Mouse (Mus musculus) embryonic facial prominence, embryonic 15.5 days (tissue): ENCODE measurements around the gene Sult2b1. TPM values are rescaled to one million over a fixed set of nuclear protein-coding genes. Genes with fewer than 3 reads are reported as not detected.

Source experiments
- ATAC-seq: fragments of 200-750 bp; cut with Nextera tagmentation; 2 replicates; pipeline ENCODE4 v1.8.0; 2017; ENCODE audit warnings: low read depth, moderate TSS enrichment; ENCODE audit not compliant: insufficient number of reproducible peaks, low FRiP score, low TSS enrichment
- H3K27ac ChIP-seq: fragments of 300-500 bp; sonication (generic); replicated peaks from 2 replicates; pipeline ENCODE4 v1.5.1; 2015; ENCODE audit warnings: mild to moderate bottlenecking, inconsistent platforms
- H3K27me3 ChIP-seq: fragments of 300-500 bp; sonication (generic); 2 replicates; pipeline ENCODE4 v1.6.1; 2015; ENCODE audit warnings: inconsistent platforms
- H3K36me3 ChIP-seq: fragments of 300-500 bp; sonication (generic); 2 replicates; pipeline ENCODE4 v1.6.1; 2015; ENCODE audit warnings: mild to moderate bottlenecking, inconsistent platforms
- H3K4me1 ChIP-seq: fragments of 300-500 bp; sonication (generic); 2 replicates; pipeline ENCODE4 v1.6.1; 2015; ENCODE audit warnings: inconsistent platforms
- H3K4me2 ChIP-seq: fragments of 300-500 bp; sonication (generic); replicated peaks from 2 replicates; pipeline ENCODE4 v1.6.1; 2015; ENCODE audit warnings: mild to moderate bottlenecking, inconsistent platforms
- H3K4me3 ChIP-seq: fragments of 300-500 bp; sonication (generic); replicated peaks from 2 replicates; pipeline ENCODE4 v1.5.1; 2015; ENCODE audit warnings: mild to moderate bottlenecking, inconsistent platforms
- H3K9ac ChIP-seq: fragments of 300-500 bp; sonication (generic); 2 replicates; pipeline ENCODE4 v1.6.1; 2015; ENCODE audit warnings: inconsistent platforms
- H3K9me3 ChIP-seq: fragments of 300-500 bp; sonication (generic); replicated peaks from 2 replicates; pipeline ENCODE4 v1.6.1; 2016; ENCODE audit warnings: inconsistent platforms
- WGBS: fragments of 180-500 bp; shearing (Covaris S2); methylation state at CpG from one replicate; pipeline ENCODE4 v1.1.7; 2015; 5-methylcytosine and 5-hydroxymethylcytosine counted together
- polyA plus RNA-seq: library from polyadenylated mRNA; unstranded; fragments of >200 nt; fragmentation: Nextera tagmentation; extraction: Ambion mirVana; gene quantifications from 2 replicates; pipeline ENCODE4 v1.2.1, GENCODE M21; 2015

Sult2b1 gene
- polyA plus RNA-seq, 1 experiment from 2014 or later = 55.7 TPM

- H3K27me3 ChIP-seq = 0 out of 2 replicates have a peak, but pooled peaks cover 4% of the 10 kb centered on the region
- H3K4me1 ChIP-seq = peaks cover 25% of the 10 kb centered on the region
- no peak for ATAC-seq
- no peak overlapping the region for H3K4me2 ChIP-seq
- H3K9ac ChIP-seq = no peak overlapping the region; the same call in 1 of the 2 replicates
- H3K36me3 ChIP-seq = peaks cover 19% of the 10 kb centered on the region
- H3K27ac ChIP-seq = no peak overlapping the region
- H3K9me3 ChIP-seq = no peaks in the 10 kb centered on the region
- WGBS = 48% methylated on average over 2 of the region's 2 CpGs
- no peak overlapping the region for H3K4me3 ChIP-seq
These were observed 31.5 kb upstream of the Sult2b1 start for GRCm38 (mm10) chr7:45815984-45816351.

GRCm38 (mm10) chr7:45815323-45815983, 31.0 kb upstream of the Sult2b1 start:
- no peaks in the 10 kb centered on the region for H3K9me3 ChIP-seq
- H3K36me3 ChIP-seq = peaks cover 24% of the 10 kb centered on the region
- peak overlapping the region; percentile 52; the same call in 1 of the 2 replicates for H3K4me2 ChIP-seq
- H3K27ac ChIP-seq = 0 out of 2 replicates have a peak overlapping the region, but pooled peaks have one; percentile 2
- peak overlapping the region; percentile 38; the same call in 1 of the 2 replicates for H3K4me3 ChIP-seq
- H3K9ac ChIP-seq = peak overlapping the region; percentile 9; the same call in 1 of the 2 replicates
- 0 out of 2 replicates have a peak, but pooled peaks cover 4% of the 10 kb centered on the region for H3K27me3 ChIP-seq
- WGBS = 37% methylated on average over 10 of the region's 10 CpGs
- H3K4me1 ChIP-seq = peaks cover 25% of the 10 kb centered on the region
- ATAC-seq = no peak

DNA sequence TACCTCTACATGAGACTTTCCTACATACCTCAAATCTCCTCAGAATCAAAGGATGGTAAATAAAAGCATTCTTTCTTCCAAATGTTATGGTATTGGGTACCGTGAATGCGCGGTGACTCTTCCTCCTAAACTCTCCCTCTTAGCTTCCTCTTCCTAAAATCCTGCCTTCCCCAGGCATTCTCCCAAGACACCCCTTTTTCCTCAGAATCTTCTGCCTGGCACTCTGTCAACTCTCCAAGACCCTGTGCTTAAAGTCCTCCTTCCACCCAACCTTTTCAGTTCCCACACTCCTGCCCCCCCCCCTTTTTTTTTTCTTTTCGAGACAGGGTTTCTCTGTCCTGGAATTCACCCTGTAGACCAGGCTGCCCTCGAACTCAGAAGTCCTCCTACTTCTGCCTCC, 30.4 kb upstream of the Sult2b1 start:
- Histone ChIP-seq H3K9ac (no peak overlapping the region), H3K27ac (0 out of 2 replicates have a peak overlapping the region, but pooled peaks have one; percentile 2)
- 4% methylated on average over 5 of the region's 5 CpGs for WGBS

DNA sequence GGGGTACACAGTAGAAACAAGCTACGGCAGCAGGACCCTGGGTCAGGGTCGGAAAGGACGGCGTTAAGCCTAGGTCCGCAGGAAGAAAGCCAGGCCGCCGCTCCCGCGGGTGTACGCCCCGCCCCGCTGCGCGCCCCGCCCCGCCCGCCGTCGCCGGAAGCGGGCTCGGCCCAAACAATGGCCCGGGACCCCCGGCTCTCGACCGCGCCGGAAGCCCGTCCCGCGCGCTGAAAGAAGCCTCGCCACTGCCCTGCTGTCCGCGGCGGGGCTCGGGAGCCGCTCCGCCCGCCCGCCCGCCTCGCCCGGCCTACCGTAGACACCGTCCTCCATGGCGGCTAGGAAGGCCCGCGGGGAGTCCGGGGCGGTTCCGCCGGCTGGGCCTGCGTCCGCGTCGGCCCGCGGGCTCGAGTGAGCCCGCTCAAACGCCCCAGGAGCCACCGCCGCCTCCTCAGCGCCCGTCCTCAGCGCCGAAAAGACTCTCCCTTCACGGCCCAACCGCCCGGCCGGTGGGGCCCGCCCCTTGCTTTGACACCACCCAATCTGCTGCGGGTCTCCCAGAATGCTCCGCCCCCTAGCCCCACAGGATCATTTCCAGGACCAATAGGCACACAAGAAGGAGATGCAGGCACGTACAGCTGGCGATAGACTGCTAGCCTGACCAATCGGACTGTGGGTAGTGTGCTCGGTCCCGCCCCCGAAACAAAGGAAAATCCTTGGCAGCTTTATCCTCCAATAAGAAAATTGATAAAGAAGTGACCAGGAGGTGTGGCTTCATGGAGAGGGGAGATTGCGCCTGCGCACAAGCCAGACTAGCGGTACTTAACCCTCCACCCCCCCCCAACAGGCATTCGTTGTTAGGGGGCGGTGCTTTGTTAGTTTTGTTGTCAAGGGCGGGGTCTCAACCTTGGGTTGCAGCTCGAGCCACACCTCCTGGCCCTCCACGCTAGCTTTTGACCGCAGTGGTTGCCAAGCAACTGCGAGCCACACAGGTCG, 29.6 kb upstream of the Sult2b1 start, which contains the start of gene Cyth2:
Gene Cyth2 (minus strand): TSS at position 795 of the 993 bp plus-strand sequence.
- Histone ChIP-seq H3K9me3 (no peaks in the 10 kb centered on the region), H3K27me3 (0 out of 2 replicates have a peak, but pooled peaks cover 3% of the 10 kb centered on the region), H3K4me2 (peak within 1 kb of the TSS; percentile 71), H3K36me3 (peaks cover 38% of the 10 kb centered on the region), H3K4me1 (peaks cover 22% of the 10 kb centered on the region), H3K27ac (peak within 1 kb of the TSS; percentile 99), H3K4me3 (peak within 1 kb of the TSS; percentile 96), H3K9ac (peak within 1 kb of the TSS; percentile 100)
- peak; percentile 98 for ATAC-seq
- under 1% methylated on average over 92 of the region's 92 CpGs for WGBS

More for the DNA sequence above, 30.4 kb upstream of the Sult2b1 start:
- Histone ChIP-seq H3K27me3 (0 out of 2 replicates have a peak, but pooled peaks cover 4% of the 10 kb centered on the region), H3K4me1 (peaks cover 23% of the 10 kb centered on the region), H3K4me3 (peak overlapping the region; percentile 38), H3K9me3 (no peaks in the 10 kb centered on the region), H3K36me3 (peaks cover 30% of the 10 kb centered on the region), H3K4me2 (peak overlapping the region; percentile 52)
- no peak for ATAC-seq

DNA sequence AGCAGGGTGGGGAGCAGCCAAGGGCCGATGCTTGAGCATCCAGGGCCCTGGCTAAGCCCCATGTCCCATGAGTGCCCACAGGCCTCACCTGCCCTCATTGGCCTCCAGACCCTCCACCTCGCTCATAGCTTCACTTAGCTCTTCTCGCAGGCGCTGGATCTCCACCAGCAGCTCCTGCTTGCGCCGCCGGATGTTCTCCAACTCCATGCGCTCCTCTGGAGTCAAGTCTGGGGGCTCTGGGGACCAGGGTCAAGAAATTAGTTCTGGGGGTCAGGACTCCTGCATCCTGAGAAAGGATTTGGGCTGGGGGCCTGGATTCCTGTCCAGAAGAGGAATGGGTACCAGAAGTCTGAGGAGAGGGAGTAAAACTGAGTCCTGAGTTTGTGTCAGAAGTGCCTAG, 28.5 kb upstream of the Sult2b1 start:
- H3K36me3 ChIP-seq = peaks cover 49% of the 10 kb centered on the region
- peak overlapping the region; percentile 100 for H3K9ac ChIP-seq
- H3K4me2 ChIP-seq = peak overlapping the region; percentile 71
- peak overlapping the region; percentile 96 for H3K4me3 ChIP-seq
- 0 out of 2 replicates have a peak overlapping the region, but pooled peaks have one; percentile 99 for H3K27ac ChIP-seq
- H3K9me3 ChIP-seq = no peaks in the 10 kb centered on the region
- no peak for ATAC-seq
- peaks cover 29% of the 10 kb centered on the region for H3K4me1 ChIP-seq
- 73% methylated on average over 8 of the region's 8 CpGs for WGBS
- no peaks in the 10 kb centered on the region for H3K27me3 ChIP-seq

DNA sequence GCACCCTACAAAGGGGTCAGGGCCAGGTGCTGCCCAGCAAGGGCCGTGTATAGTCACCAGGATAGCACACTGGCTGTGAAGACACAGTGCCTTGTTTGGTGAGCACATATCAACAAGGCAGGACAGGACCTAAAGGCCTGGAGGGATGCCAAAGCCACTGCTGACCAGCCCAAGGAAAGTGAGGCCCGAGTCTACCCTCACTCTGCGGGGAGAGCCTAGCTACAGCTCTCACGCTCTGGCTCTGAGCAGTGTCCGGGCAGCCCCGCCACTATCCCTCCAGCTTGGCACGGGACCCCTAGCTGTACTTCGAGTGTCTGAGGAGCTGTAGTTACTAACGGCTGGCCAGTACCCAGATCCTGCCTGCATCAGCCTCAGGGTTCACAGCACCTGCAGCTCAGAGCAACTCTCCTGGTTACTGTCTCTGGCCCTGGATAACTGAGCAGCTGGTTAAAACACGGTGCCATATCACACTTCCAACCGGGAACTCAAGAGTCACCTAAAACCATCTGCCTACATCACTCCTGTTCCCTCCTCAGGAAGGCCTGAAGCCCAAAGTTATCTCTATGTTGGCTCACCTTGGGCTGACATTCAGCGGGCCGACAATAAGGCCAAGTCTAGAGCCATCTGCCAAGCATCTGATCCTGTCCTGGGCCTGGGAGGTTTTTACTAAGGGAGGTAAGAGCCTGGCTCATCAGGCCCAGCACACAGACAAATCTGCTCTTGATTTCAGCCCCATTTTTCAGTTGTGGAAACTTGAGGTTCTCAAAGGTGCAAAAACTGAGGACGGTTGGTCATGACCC, 25.0 kb upstream of the Sult2b1 start:
- Histone ChIP-seq H3K27ac (no peak overlapping the region), H3K9ac (no peak overlapping the region), H3K36me3 (peaks cover 68% of the 10 kb centered on the region), H3K4me2 (no peak overlapping the region), H3K27me3 (no peaks in the 10 kb centered on the region), H3K4me1 (peaks cover 19% of the 10 kb centered on the region), H3K4me3 (no peak overlapping the region), H3K9me3 (no peaks in the 10 kb centered on the region)
- no peak for ATAC-seq
- 86% methylated on average over 14 of the region's 14 CpGs for WGBS

DNA sequence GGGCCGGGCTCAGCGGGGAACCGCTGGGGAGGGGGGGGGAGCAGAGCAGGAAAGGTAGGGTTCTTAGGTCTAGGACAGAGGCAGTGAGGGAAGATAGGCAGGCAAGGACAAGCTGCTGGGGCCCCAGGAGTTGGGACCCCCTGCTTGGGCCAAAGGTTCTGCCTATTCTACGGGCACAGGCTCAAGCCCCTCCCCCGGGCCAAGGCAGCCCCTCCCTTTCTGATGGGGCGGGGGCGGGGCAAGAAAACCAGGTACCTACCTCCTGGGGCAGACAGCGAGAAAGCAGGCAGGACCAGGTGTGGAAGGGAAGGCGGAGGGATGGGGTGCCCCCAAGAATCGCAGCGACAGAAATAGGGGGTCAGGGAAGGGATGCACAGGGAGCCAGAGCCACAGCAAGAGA, 24.0 kb upstream of the Sult2b1 start:
- no peaks in the 10 kb centered on the region for H3K9me3 ChIP-seq
- no peak overlapping the region for H3K4me3 ChIP-seq
- WGBS = 35% methylated on average over 11 of the region's 11 CpGs
- peaks cover 19% of the 10 kb centered on the region for H3K4me1 ChIP-seq
- peaks cover 68% of the 10 kb centered on the region for H3K36me3 ChIP-seq
- no peak overlapping the region for H3K9ac ChIP-seq
- no peak for ATAC-seq
- no peak overlapping the region for H3K4me2 ChIP-seq
- H3K27me3 ChIP-seq = no peaks in the 10 kb centered on the region
- H3K27ac ChIP-seq = no peak overlapping the region

DNA sequence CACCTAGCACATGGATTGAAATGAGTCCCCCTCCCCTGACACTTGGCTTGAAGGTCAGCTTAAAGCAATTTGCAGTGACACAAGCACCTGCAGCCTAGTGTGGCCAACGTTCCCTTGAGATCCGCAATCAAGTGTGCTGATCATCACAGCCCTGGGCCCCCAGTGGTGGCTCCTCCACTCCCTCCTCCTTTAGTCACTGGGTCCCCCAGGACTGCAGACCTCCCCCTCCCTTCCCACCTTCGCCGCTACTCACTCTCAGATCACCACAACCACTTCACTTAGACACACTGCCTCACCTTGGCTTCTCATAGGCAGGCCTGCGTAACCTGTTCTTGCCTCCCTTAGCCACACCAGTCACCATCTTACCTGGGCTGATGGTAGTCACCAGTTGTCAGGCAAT, 21.5 kb upstream of the Sult2b1 start:
- H3K4me1 ChIP-seq = peaks cover 10% of the 10 kb centered on the region
- no peaks in the 10 kb centered on the region for H3K9me3 ChIP-seq
- H3K27me3 ChIP-seq = no peaks in the 10 kb centered on the region
- no peak for ATAC-seq
- 0 out of 2 replicates have a peak overlapping the region, but pooled peaks have one; percentile 1 for H3K27ac ChIP-seq
- H3K36me3 ChIP-seq = peaks cover 49% of the 10 kb centered on the region
- H3K4me3 ChIP-seq = no peak overlapping the region
- H3K9ac ChIP-seq = no peak overlapping the region
- H3K4me2 ChIP-seq = no peak overlapping the region
- WGBS = 57% methylated on average over 5 of the region's 5 CpGs

- WGBS = 86% methylated on average over 6 of the region's 6 CpGs
- peaks cover 27% of the 10 kb centered on the region for H3K4me1 ChIP-seq
- peaks cover 13% of the 10 kb centered on the region for H3K27me3 ChIP-seq
- no peak overlapping the region for H3K4me2 ChIP-seq
- H3K4me3 ChIP-seq = no peak overlapping the region
- no peaks in the 10 kb centered on the region for H3K9me3 ChIP-seq
- no peak overlapping the region for H3K27ac ChIP-seq
- ATAC-seq = no peak
- H3K9ac ChIP-seq = no peak overlapping the region
- H3K36me3 ChIP-seq = peaks cover 15% of the 10 kb centered on the region
These were observed 18.1 kb upstream of the Sult2b1 start for GRCm38 (mm10) chr7:45802551-45802950.

DNA sequence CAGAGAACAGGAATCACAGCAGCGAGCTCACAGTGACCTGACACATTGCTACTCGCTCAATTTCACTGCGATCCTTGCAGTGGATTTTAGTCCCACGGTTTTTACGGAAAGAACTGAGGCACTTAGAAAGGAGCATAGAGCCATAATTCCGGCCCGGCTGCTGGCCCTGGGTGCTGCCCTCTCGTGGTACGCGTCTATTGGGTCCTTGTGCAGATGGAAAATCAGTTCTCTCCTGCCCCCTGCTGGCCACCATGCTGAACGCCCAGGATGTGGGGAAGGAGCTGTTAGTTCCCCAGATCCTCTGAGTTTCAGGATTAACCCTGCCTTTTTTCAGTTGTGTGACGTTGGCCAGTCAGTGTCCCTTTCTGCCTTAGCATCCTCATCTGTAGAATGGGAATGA, 16.9 kb upstream of the Sult2b1 start:
- peaks cover 3% of the 10 kb centered on the region; the same call in 1 of the 2 replicates for H3K36me3 ChIP-seq
- ATAC-seq = peak; percentile 36; the same call in 1 of the 2 replicates
- no peaks in the 10 kb centered on the region for H3K9me3 ChIP-seq
- H3K4me3 ChIP-seq = peak overlapping the region; percentile 33
- no peak overlapping the region for H3K9ac ChIP-seq
- H3K27me3 ChIP-seq = peaks cover 21% of the 10 kb centered on the region
- WGBS = 3% methylated on average over 12 of the region's 12 CpGs
- 0 out of 2 replicates have a peak overlapping the region, but pooled peaks have one; percentile 23 for H3K27ac ChIP-seq
- H3K4me2 ChIP-seq = peak overlapping the region; percentile 49
- H3K4me1 ChIP-seq = peaks cover 30% of the 10 kb centered on the region
